Mouse (Mus musculus) left cerebral cortex, adult 2 months (tissue): Measurements from ENCODE around the gene Ube4b. TPM values are rescaled to one million over a fixed set of nuclear protein-coding genes. Genes with fewer than 3 reads are reported as not detected.

Experiments
- DNase-seq, 2 experiments: peaks; one replicate each; pipeline ENCODE4 v3.0.0; 2021 to 2022; ENCODE audit warnings: low spot score in 2 of 2, mixed read lengths in 1 of 2; ENCODE audit errors: extremely low spot score in 1 of 2
- H3K27ac ChIP-seq: fragments of 200-600 bp; 2 replicates; pipeline ENCODE4 v1.8.1; 2022
- H3K4me3 ChIP-seq: fragments of 200-600 bp; 2 replicates; pipeline ENCODE4 v1.8.1; 2022
- CTCF ChIP-seq: fragments of 200-600 bp; IDR thresholded peaks from 2 replicates; pipeline ENCODE4 v1.8.1; 2022; ENCODE audit warnings: antibody characterized with exemption, mild to moderate bottlenecking, moderate library complexity
- intact Hi-C: fragments of 180-260 bp; cut with DNase I; formaldehyde crosslinking; loops from one replicate; pipeline ENCODE4 v1.15.1; 2025
- total RNA-seq, 2 experiments: library from RNA; stranded (reverse); gene quantifications; 2 replicates each; pipeline ENCODE4 v1.2.3; 2021

Ube4b gene
- total RNA-seq, 2 experiments from 2014 or later: 110 TPM

GRCm38 (mm10) chr4:149328735-149329134 is 97.8 kb downstream of the Ube4b start:
- H3K4me3 ChIP-seq: no peak overlapping the region
- no peak for DNase-seq
- intact Hi-C loops: no loop called here
- TF ChIP-seq CTCF: no peak
- H3K27ac ChIP-seq: no peak overlapping the region

GRCm38 (mm10) chr4:149327281-149327680 is 99.3 kb downstream of the Ube4b start:
- Histone ChIP-seq H3K27ac (no peak overlapping the region), H3K4me3 (no peak overlapping the region)
- no peak for DNase-seq
- TF ChIP-seq CTCF: no peak
- intact Hi-C loops: no loop called here

- intact Hi-C loops: no loop called here
- Histone ChIP-seq H3K27ac (no peak overlapping the region), H3K4me3 (no peak overlapping the region)
- peak; percentile 20 for TF ChIP-seq CTCF
- no peak for DNase-seq
These were observed 101.0 kb downstream of the Ube4b start for GRCm38 (mm10) chr4:149325411-149326162.

DNA sequence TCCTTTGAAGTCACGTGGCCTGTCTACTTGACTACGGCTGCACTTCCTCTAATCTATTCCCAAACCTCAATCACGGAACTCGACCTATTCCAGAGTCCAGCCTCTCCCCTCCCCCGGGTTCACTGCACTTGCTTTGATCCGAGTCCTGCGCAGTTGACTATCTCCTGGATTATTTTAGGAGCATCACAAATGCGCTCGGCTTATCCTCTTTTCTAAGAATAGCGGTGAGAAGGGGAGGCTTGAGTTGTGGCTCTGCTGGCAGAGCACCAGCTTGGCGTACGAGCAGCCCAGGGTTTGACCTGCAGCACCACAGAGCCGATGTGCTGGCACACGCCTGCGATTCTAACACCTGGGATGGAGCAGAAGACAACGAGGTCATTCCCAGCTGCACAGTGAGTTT is 102.8 kb downstream of the Ube4b start:
- no peak for DNase-seq
- no peak for TF ChIP-seq CTCF
- H3K4me3 ChIP-seq: no peak overlapping the region
- intact Hi-C loops: no loop called here
- H3K27ac ChIP-seq: no peak overlapping the region

GRCm38 (mm10) chr4:149322718-149323117 is 103.8 kb downstream of the Ube4b start:
- Histone ChIP-seq H3K4me3 (no peak overlapping the region), H3K27ac (no peak overlapping the region)
- DNase-seq: no peak
- intact Hi-C loops: no loop called here
- no peak for TF ChIP-seq CTCF

DNA sequence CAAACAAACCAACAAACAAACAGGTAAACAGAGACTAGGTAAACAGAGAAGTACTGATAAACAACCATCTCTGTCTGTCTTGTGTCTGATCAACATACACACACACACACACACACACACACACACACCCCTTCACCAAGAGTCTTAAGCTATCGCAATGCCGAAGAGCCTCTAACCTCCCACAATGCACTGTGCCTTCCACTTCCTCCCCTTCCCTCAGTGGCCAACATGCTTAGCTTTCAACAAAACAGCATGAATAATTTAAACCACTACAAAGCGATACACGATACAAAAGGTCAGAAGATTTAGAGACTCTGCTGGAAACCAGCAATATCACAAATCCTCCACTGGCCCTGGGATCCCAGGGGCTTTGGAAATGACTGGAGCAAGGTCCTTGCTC is 104.3 kb downstream of the Ube4b start:
- no peak for DNase-seq
- intact Hi-C loops: no loop called here
- TF ChIP-seq CTCF: no peak
- H3K27ac ChIP-seq: no peak overlapping the region
- H3K4me3 ChIP-seq: no peak overlapping the region

- H3K27ac ChIP-seq: no peak overlapping the region
- no peak for DNase-seq
- TF ChIP-seq CTCF: no peak
- no peak overlapping the region for H3K4me3 ChIP-seq
- intact Hi-C loops: no loop called here
These were observed 107.5 kb downstream of the Ube4b start for GRCm38 (mm10) chr4:149319088-149319487.

- DNase-seq: no peak
- TF ChIP-seq CTCF: no peak
- intact Hi-C loops: no loop called here
- no peak overlapping the region for H3K4me3 ChIP-seq
- H3K27ac ChIP-seq: no peak overlapping the region
These were observed 109.2 kb downstream of the Ube4b start for GRCm38 (mm10) chr4:149317387-149317786.

GRCm38 (mm10) chr4:149314275-149314837 is 112.2 kb downstream of the Ube4b start:
- intact Hi-C loops: no loop called here
- DNase-seq: no peak
- no peak overlapping the region for H3K27ac ChIP-seq
- TF ChIP-seq CTCF: no peak
- no peak overlapping the region for H3K4me3 ChIP-seq

DNA sequence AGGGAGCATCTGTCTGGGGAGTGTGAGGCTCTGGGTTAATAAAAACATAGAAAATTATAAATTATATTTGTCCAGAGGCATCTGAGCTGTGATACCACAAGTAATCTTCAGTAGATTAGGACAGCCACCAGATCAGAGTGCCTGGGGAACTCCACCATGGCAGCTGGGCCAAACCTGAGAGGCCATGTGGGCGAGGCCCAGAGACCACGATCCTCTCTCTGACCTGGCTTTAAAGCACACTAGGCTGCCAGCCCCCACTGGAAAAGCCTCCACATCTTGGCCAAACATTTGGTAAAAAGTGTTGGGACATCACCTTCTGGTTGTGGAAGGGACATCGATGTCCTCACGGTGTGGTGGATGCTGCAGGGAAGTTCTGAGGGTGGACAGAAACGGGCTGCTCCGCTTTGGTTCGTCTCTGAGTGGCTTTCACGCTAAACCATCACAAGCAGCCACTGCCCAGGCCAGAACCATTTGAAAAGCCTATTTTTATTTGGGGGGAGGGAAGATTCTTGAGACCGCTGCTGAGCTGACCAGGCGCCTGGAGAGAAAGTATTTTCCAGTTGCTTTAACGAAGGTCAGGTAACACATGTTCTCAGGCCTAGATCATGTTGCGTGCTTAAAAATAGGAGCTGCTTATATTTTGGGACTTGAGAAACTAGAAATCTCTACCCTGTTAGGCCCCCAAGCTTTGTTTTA is 112.8 kb downstream of the Ube4b start:
- no peak overlapping the region for H3K27ac ChIP-seq
- no peak for DNase-seq
- intact Hi-C loops: no loop called here
- no peak overlapping the region for H3K4me3 ChIP-seq
- no peak for TF ChIP-seq CTCF

GRCm38 (mm10) chr4:149311996-149312395 is 114.6 kb downstream of the Ube4b start:
- intact Hi-C loops: no loop called here
- no peak for DNase-seq
- no peak overlapping the region for H3K4me3 ChIP-seq
- no peak for TF ChIP-seq CTCF
- no peak overlapping the region for H3K27ac ChIP-seq

- DNase-seq: no peak
- no peak for TF ChIP-seq CTCF
- intact Hi-C loops: loop anchor here (5.0 kb wide), 2 partner anchors 141 to 171 kb away; partner anchors contain the start of genes Cenps and Pgd
- peak overlapping the region; percentile 94 for H3K27ac ChIP-seq
- H3K4me3 ChIP-seq: peak overlapping the region; percentile 72
These were observed 118.1 kb downstream of the Ube4b start for GRCm38 (mm10) chr4:149308491-149308820.
